Mouse (Mus musculus) embryonic facial prominence, embryonic 10.5 days (tissue): ENCODE measurements around the gene Srebf2. TPM values are rescaled to one million over a fixed set of nuclear protein-coding genes. Genes with fewer than 3 reads are reported as not detected.

Experiments used
- DNase-seq: peaks from one replicate; pipeline ENCODE4 v3.0.0-alpha.2; 2017; ENCODE audit warnings: low spot score
- H3K27ac ChIP-seq: fragments of 300-500 bp; sonication (generic); replicated peaks from 2 replicates; pipeline ENCODE4 v1.5.1; 2016; ENCODE audit warnings: mild to moderate bottlenecking
- H3K27me3 ChIP-seq: fragments of 300-500 bp; sonication (generic); replicated peaks from 2 replicates; pipeline ENCODE4 v1.6.1; 2016; ENCODE audit warnings: low read depth, mild to moderate bottlenecking; ENCODE audit not compliant: poor library complexity, severe bottlenecking
- H3K36me3 ChIP-seq: fragments of 300-500 bp; sonication (generic); replicated peaks from 2 replicates; pipeline ENCODE4 v1.6.1; 2016; ENCODE audit warnings: mild to moderate bottlenecking, moderate library complexity
- H3K4me1 ChIP-seq: fragments of 300-500 bp; sonication (generic); 2 replicates; pipeline ENCODE4 v1.6.1; 2016
- H3K4me3 ChIP-seq: fragments of 300-500 bp; sonication (generic); 2 replicates; pipeline ENCODE4 v1.5.1; 2016; ENCODE audit warnings: mild to moderate bottlenecking, moderate library complexity
- H3K9me3 ChIP-seq: fragments of 300-500 bp; sonication (generic); 2 replicates; pipeline ENCODE4 v1.6.1; 2016; ENCODE audit warnings: mild to moderate bottlenecking
- WGBS: fragments of 180-500 bp; shearing (Covaris S2); methylation state at CpG from one replicate; pipeline ENCODE4 v1.1.7; 2016; 5-methylcytosine and 5-hydroxymethylcytosine counted together
- polyA plus RNA-seq: library from polyadenylated mRNA; unstranded; fragments of >200 nt; fragmentation: Nextera tagmentation; extraction: Ambion mirVana; gene quantifications from 2 replicates; pipeline ENCODE4 v1.2.1, GENCODE M21; 2016

The Srebf2 gene
- polyA plus RNA-seq, 1 experiment from 2014 or later: 172 TPM

DNA sequence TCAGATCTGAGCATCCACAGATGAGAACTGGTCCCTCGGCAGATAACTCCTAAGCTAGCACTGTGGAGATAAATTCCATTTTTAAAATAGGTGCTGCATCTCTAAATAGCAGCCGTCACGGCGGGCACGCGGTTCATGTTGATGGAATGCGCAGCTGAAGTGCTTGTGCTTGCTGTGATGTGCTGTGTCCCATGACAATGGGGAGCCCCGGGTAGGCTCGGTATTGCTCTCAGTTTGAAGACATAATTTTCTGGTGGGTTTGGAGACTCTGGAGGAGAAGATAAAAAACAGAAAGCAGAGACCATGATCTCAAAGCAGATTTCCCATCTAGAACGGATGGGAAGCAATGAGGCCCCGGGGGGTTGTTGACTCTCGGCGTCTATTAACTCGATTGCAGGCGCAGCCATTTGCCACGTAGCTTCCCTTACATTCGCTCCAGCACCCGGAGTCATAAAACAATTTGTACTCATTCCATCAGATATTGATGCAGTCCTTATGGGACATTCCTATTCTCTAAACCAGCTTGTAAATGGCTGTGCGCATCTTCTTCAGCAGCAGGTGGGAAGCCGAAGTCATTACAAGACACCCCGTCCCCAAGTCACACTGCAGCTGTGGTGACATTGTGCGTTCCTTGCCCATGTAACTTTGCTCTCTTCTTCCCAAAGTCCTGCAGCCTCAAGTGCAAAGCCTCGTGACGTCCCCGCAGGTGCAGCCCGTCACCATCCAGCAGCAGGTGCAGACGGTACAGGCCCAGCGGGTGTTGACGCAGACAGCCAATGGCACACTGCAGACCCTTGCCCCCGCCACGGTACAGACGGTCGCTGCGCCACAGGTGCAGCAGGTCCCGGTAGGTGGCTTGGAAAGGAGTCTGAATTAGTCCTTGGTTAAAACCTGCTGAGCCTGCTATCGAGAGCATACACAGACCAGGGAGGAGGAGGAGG lies 23.7 kb downstream of the Srebf2 start:
- H3K36me3 ChIP-seq: peaks cover 65% of the 10 kb centered on the region
- H3K27me3 ChIP-seq: no peaks in the 10 kb centered on the region
- no peak for DNase-seq
- peaks cover 29% of the 10 kb centered on the region for H3K4me1 ChIP-seq
- no peaks in the 10 kb centered on the region for H3K9me3 ChIP-seq
- 91% methylated on average over 36 of the region's 36 CpGs for WGBS
- no peak overlapping the region for H3K27ac ChIP-seq
- no peak overlapping the region for H3K4me3 ChIP-seq

DNA sequence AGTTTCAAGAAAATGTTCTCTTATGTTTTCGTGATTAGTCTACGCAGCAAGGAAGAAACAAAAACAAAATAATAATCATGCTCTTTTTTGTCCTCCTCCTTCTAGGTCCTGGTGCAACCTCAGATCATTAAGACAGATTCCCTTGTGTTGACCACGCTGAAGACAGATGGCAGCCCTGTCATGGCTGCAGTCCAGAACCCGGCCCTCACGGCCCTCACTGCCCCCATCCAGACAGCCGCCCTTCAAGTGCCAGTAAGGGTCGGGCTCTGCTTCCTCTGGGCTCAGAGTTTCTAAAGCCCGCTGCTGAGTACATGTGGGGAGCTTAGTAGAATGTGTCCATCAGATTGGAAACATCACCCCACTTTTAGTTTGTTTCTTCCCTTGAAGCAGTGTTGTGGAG lies 25.7 kb downstream of the Srebf2 start:
- no peaks in the 10 kb centered on the region for H3K9me3 ChIP-seq
- no peak for DNase-seq
- no peak overlapping the region for H3K27ac ChIP-seq
- H3K36me3 ChIP-seq: peaks cover 85% of the 10 kb centered on the region
- WGBS: 89% methylated on average over 8 of the region's 8 CpGs
- H3K4me1 ChIP-seq: peaks cover 10% of the 10 kb centered on the region
- no peaks in the 10 kb centered on the region for H3K27me3 ChIP-seq
- no peak overlapping the region for H3K4me3 ChIP-seq

DNA sequence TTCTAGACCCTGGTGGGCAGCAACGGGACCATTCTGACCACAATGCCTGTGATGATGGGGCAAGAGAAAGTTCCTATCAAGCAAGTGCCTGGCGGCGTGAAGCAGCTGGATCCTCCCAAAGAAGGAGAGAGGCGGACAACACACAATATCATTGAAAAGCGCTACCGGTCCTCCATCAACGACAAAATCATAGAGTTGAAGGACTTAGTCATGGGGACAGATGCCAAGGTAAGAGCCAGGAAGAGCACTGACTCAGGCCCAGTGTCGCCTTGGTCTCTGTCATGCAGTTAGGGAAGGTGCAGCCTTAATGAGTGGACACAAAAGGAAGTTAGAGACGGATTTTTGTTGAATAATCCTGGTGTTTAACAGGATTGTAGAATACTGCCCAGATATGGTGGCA lies 28.1 kb downstream of the Srebf2 start:
- no peaks in the 10 kb centered on the region for H3K4me1 ChIP-seq
- H3K4me3 ChIP-seq: no peak overlapping the region
- WGBS: 98% methylated on average over 9 of the region's 9 CpGs
- no peaks in the 10 kb centered on the region for H3K27me3 ChIP-seq
- H3K27ac ChIP-seq: no peak overlapping the region
- DNase-seq: no peak
- H3K36me3 ChIP-seq: peaks cover 100% of the 10 kb centered on the region
- peaks cover 4% of the 10 kb centered on the region; the same call in 1 of the 2 replicates for H3K9me3 ChIP-seq

DNA sequence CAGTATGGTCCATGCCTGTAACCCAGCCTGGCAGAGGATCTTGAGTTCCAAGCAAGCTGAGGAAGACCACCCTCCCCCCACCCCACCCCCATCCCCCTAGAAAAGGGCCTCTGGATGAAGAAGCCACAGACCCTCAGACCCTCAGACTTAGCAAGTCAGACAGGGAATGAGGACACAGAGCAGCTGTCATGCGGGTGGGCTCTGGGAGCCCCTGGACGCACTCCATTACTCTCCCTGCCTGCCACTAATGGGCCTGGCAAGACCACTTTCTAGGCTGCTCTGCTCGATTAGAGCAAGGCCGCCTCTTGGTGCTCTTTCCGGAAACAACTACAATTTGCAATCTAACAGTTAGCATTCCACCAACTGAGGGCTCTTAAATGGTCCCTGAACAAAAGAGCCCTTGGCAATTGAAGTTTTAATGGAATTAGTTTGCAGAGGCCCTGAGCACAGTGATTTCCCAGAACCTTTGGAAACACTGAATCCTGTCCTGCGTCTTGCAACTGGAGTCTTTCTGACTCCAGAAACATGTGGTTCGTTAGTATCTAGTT lies 30.8 kb downstream of the Srebf2 start:
- no peak overlapping the region for H3K27ac ChIP-seq
- 91% methylated on average over 7 of the region's 7 CpGs for whole genome bisulfite sequencing
- no peaks in the 10 kb centered on the region for H3K4me1 ChIP-seq
- no peaks in the 10 kb centered on the region for H3K27me3 ChIP-seq
- H3K9me3 ChIP-seq: peaks cover 14% of the 10 kb centered on the region
- no peak overlapping the region for H3K4me3 ChIP-seq
- H3K36me3 ChIP-seq: peaks cover 100% of the 10 kb centered on the region
- DNase-seq: no peak

DNA sequence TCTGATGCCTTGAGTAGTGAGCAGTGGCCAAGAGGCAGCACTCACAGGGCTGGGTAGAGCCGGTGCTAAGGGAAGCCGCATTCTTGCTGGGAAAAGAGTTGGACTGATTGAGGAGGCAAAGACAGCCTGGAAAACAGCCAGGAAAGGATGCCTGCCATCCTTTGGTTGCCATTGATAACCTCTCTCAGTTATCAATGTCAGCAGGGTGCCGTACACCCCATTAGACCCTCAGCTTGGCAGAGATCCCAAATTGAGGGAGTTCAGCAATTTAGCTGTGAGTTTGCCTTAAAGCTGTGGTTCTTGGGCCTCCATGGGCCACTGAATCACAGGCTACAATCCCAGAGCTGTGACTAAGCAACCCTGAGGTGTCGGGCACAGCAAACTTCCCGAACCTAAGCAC lies 34.1 kb downstream of the Srebf2 start:
- Histone ChIP-seq H3K4me3 (no peak overlapping the region), H3K27me3 (no peaks in the 10 kb centered on the region), H3K9me3 (peaks cover 14% of the 10 kb centered on the region), H3K36me3 (peaks cover 100% of the 10 kb centered on the region), H3K4me1 (no peaks in the 10 kb centered on the region), H3K27ac (no peak overlapping the region)
- no peak for DNase-seq
- 94% methylated on average over 5 of the region's 5 CpGs for WGBS

DNA sequence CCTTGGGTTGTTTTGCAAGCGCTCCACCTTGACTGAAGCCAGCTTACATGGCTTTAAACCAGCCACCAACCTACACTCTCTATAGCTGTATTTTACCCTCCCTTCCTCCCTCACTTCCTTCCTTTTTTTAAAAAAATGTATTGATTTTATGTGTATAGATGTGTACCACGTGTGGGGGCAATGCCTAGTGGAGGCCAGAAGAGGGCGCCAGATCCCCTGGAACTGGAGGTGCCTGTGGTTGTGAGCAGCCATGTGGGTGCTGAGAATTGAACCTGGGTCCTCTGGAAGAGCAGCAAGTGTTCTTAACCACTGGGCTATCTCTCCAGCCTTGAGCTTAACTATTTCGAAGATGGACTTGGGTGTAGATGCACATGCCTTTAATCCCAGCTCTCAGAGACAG lies 35.3 kb downstream of the Srebf2 start:
- H3K9me3 ChIP-seq: peaks cover 14% of the 10 kb centered on the region
- DNase-seq: no peak
- H3K4me3 ChIP-seq: no peak overlapping the region
- peaks cover 100% of the 10 kb centered on the region for H3K36me3 ChIP-seq
- no peak overlapping the region for H3K27ac ChIP-seq
- H3K4me1 ChIP-seq: no peaks in the 10 kb centered on the region
- 97% methylated on average over 4 of the region's 4 CpGs for WGBS
- no peaks in the 10 kb centered on the region for H3K27me3 ChIP-seq

DNA sequence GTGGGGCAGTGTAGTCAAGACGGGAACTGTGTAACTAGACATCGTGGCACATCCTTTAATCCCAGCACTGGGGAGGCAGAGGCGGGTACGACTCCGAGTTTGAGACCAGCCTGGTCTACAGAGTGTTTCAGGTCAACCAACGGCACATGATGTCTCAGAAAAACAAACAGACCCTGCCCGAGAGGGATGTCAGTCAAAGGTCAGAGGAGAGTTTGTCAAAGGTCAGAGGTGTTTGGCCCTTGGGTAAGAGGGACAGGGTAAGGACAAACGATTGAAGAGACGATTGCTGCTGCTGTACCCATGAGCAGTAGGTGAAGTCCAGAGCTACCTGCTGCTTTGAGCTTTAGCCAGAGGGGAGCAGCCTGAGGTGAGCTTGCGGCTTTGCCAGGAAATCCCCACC lies 36.6 kb downstream of the Srebf2 start:
- peaks cover 100% of the 10 kb centered on the region for H3K36me3 ChIP-seq
- no peak overlapping the region for H3K4me3 ChIP-seq
- H3K27me3 ChIP-seq: no peaks in the 10 kb centered on the region
- peaks cover 14% of the 10 kb centered on the region for H3K9me3 ChIP-seq
- no peak for DNase-seq
- H3K27ac ChIP-seq: peak overlapping the region; percentile 24; the same call in 1 of the 2 replicates
- WGBS: 60% methylated on average over 10 of the region's 10 CpGs
- no peaks in the 10 kb centered on the region for H3K4me1 ChIP-seq

DNA sequence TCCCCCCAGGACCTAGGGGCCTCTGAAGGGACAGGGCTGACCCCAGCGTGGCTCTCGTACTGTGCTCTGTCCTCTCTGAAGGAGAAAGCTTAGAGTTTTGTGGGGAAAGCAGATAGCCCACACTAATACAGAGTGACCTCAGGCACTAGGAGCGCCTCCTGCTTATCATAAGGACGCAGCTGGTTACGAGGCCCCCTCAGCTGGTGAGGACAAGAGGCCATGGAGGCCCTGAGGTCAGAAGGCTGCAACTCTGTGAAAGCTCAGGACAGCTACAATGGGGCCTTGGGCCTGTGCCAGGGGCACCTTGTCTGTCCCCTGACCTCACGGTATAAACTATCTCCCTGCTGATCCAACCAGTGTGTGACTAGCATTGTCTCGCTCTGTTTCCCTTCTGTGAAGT lies 37.2 kb downstream of the Srebf2 start:
- DNase-seq: no peak
- no peaks in the 10 kb centered on the region for H3K27me3 ChIP-seq
- no peaks in the 10 kb centered on the region for H3K4me1 ChIP-seq
- H3K9me3 ChIP-seq: peaks cover 14% of the 10 kb centered on the region
- no peak overlapping the region for H3K4me3 ChIP-seq
- peaks cover 100% of the 10 kb centered on the region for H3K36me3 ChIP-seq
- peak overlapping the region; percentile 24 for H3K27ac ChIP-seq
- WGBS: 77% methylated on average over 7 of the region's 7 CpGs

DNA sequence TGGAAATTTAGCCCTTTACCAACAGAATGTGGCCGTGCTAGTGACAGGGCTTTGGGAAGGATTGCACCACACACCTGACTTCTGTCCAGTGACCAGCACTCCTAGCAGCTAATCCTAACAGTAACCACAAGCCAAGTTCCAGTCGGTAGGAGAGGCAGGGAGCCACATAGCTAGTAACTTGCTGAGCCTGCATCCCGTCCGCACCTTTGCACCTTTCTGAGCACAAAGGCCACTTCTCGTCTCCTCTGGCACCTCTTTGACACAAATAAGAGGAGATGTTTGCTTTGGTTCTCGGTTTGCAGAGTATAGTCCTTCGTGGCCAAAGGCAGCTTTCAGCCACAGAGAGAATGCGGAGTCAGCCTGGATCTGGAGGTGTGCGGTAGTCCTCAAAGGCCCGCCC lies 37.7 kb downstream of the Srebf2 start:
- peak overlapping the region; percentile 3; the same call in 1 of the 2 replicates for H3K27ac ChIP-seq
- H3K9me3 ChIP-seq: peaks cover 13% of the 10 kb centered on the region
- DNase-seq: no peak
- H3K4me3 ChIP-seq: no peak overlapping the region
- 88% methylated on average over 10 of the region's 10 CpGs for WGBS
- peaks cover 100% of the 10 kb centered on the region for H3K36me3 ChIP-seq
- no peaks in the 10 kb centered on the region for H3K27me3 ChIP-seq
- H3K4me1 ChIP-seq: no peaks in the 10 kb centered on the region

DNA sequence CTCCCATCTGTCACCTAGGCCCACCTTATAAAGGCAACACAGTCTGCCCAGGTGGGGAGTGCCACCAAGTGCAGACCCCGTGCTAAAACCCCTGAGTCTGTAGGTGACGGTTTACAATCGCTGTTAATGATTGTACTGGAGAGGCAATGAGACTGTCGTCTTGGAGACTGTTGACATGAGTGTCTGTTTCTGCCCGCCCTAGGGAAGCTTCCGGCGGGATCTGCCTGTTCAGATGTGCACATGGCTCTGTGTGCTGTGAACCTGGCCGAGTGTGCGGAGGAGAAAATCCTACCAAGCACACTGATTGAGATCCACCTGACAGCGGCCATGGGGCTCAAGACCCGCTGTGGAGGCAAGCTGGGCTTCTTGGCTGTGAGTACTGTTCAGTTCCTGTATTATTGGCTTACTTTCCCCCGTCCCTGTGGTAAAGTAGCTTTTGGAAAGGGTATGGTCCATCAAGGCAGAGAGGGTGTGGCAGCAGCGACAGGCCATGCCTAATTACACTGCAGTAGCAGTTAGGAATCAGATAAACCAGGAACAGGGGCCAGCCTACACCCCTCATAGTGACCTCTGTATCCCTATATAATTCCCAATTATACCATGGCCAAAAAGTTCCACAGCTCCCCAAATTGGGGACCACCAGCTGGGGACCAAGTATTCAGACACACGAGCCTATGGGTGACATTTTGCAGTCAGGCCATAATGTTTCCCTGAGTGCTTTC lies 38.2 kb downstream of the Srebf2 start:
- 92% methylated on average over 14 of the region's 14 CpGs for WGBS
- Histone ChIP-seq H3K4me1 (no peaks in the 10 kb centered on the region), H3K27ac (peak overlapping the region; percentile 3; the same call in 1 of the 2 replicates)

DNA sequence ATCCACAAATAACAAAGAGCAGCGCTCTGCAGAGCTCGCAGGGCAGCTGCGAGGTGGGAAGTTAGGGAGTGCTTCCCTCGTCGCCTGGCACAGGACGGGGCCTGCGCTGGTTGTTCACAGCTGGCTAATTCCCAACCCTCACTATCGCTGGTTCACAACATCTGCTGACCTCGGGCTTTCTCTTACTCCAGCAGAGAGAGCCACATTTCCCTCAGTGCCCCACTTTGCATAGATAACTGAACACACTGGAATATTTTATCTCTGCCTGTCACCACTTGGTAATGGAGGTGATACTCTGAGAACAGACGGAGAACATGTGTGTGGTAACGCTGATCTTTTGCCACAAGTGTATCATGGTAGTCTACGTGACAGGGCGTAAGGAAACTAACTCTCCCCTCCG lies 39.1 kb downstream of the Srebf2 start:
- no peaks in the 10 kb centered on the region for H3K27me3 ChIP-seq
- no peaks in the 10 kb centered on the region for H3K4me1 ChIP-seq
- DNase-seq: no peak
- no peak overlapping the region for H3K27ac ChIP-seq
- peaks cover 10% of the 10 kb centered on the region for H3K9me3 ChIP-seq
- WGBS: 85% methylated on average over 14 of the region's 14 CpGs
- H3K4me3 ChIP-seq: no peak overlapping the region
- H3K36me3 ChIP-seq: peaks cover 100% of the 10 kb centered on the region

More for the DNA sequence above, 38.2 kb downstream of the Srebf2 start:
- Histone ChIP-seq H3K36me3 (peaks cover 100% of the 10 kb centered on the region), H3K27me3 (no peaks in the 10 kb centered on the region), H3K4me3 (no peak overlapping the region), H3K9me3 (peaks cover 10% of the 10 kb centered on the region)
- no peak for DNase-seq

DNA sequence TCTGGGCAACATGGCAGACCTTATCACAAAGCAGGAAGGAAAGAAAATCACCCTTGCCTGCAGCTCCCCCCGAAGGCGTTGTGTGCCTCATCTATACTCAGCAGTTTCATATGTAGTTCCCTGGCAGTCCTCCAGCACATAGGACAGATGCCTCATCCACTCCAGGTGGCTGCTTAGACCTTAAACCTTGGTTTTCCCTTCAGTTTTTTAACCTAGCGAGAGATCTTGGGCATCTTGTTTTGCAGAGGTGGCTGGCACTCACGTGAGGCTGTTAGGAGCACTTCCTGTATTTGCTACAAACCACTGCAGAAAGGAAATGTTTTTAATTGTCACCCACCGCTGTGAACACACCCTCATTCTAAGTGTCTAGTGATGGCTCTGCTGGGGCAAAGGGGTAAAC lies 40.0 kb downstream of the Srebf2 start:
- H3K27me3 ChIP-seq: no peaks in the 10 kb centered on the region
- peaks cover 6% of the 10 kb centered on the region for H3K9me3 ChIP-seq
- peaks cover 100% of the 10 kb centered on the region for H3K36me3 ChIP-seq

More for the DNA sequence above, 40.0 kb downstream of the Srebf2 start:
- WGBS: 92% methylated on average over 5 of the region's 5 CpGs
- no peak for DNase-seq
- H3K4me1 ChIP-seq: no peaks in the 10 kb centered on the region
- H3K4me3 ChIP-seq: no peak overlapping the region
- no peak overlapping the region for H3K27ac ChIP-seq
